Mouse (Mus musculus) cortical plate, adult 2 months (tissue): ENCODE measurements around the gene Twsg1.

ENCODE experiments used
- CTCF ChIP-seq: fragments of 200-500 bp; IDR thresholded peaks from 2 replicates; pipeline ENCODE4 v1.5.1; 2011; ENCODE audit warnings: mild to moderate bottlenecking, control low read depth, low read length; ENCODE audit not compliant: insufficient read depth; ENCODE audit errors: extremely low read depth
- POLR2A ChIP-seq: fragments of 200-500 bp; IDR thresholded peaks from 2 replicates; pipeline ENCODE4 v1.6.1; 2011; ENCODE audit warnings: mild to moderate bottlenecking, low read length, control low read depth; ENCODE audit not compliant: insufficient read depth; ENCODE audit errors: extremely low read depth

DNA sequence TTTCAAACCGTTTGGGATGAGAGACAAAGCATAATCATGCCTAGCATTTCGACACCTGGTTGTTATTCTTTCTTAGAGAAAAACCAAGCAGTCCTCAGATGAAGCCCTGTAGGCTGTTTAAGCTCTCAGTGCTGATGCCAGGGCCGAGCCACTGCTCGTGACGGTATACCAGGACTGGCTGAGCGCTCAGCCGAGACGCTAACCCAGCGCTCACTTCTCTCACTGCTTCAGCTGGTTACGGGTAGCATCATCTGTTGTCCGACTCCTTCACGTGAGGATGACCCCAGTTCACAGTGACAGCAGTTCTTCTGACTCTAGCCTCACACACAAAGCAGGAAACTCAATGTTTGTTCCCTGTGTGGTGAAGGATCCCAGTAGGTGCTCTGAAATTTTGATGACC, 10.8 kb downstream of the Twsg1 start:
- TF ChIP-seq POLR2A, result no peak
- no peak for TF ChIP-seq CTCF
